Mouse (Mus musculus): ENCODE data around the gene Slx1b. TPM values are rescaled to one million over a fixed set of nuclear protein-coding genes. Genes with fewer than 3 reads are reported as not detected.

Slx1b gene
- polyA plus RNA-seq, 1 experiment from 2014 or later = 10.3 TPM

DNA sequence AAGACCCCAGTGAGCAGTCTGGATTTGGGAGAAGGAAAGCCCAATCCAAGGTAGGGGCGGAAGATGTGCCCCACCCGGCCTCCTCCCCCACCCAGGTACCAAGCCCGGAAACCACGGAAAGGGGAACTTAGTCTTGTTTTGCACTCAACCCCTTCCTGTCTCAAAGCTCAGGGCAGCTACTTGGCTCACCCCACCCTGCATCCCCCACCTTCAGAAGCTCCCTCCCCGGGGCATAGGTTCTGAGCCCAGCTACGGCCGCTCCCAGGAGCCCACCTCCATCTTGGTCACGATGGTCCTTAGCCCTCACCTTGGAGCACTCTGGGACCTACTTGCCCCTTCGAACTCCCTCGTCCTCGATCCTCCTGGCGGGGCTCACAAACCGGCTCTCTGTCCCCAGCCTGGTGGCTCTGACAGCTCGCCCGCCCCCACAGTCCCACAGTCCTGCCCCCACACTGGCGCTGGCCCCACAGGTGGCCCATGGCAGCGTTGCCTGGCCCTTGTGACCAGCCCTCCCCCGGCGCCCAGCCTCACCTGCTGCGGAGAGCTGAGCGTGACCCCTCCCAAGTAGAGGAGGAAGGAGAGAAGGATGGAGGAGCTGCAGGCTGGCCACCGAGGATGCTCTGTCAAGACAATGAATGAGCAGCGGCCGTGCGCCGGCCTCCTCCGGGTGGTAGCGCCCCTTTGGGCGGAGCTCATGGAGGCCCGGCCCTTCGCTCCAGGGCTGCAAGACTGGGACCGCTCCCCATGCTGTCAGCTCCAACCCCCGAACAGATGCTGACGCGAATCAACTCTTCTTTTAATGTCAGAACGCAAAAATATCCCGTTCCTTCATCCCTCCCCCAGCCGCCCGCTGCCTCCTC, 8.8 kb upstream of the Slx1b start:
- ATAC-seq (ENCODE audit: low FRiP score) (peak; percentile 81), DNase-seq (ENCODE audit: low spot score, missing footprints) (peak; percentile 94)
- peak overlapping the region; percentile 82 for H3K4me2 ChIP-seq
- H3K9me3 ChIP-seq (ENCODE audit: control insufficient read depth, low read length) = no peaks in the 10 kb centered on the region
- H3K4me1 ChIP-seq (ENCODE audit: control insufficient read depth, insufficient read depth, low read length) = 0 out of 2 replicates have a peak, but pooled peaks cover 10% of the 10 kb centered on the region
- no peak overlapping the region for H3K27ac ChIP-seq (ENCODE audit: low read depth, low read length)
- peak overlapping the region; percentile 49 for H3K4me3 ChIP-seq (ENCODE audit: low read depth, low read length)
- WGBS = 3% methylated on average over 39 of the region's 39 CpGs
- H3K36me3 ChIP-seq (ENCODE audit: control insufficient read depth, insufficient read depth, low read length) = no peaks in the 10 kb centered on the region
- peak overlapping the region; percentile 73 for H3K9ac ChIP-seq (ENCODE audit: low read length)
- H3K27me3 ChIP-seq (ENCODE audit: control insufficient read depth, insufficient read depth, low read length) = peaks cover 11% of the 10 kb centered on the region

DNA sequence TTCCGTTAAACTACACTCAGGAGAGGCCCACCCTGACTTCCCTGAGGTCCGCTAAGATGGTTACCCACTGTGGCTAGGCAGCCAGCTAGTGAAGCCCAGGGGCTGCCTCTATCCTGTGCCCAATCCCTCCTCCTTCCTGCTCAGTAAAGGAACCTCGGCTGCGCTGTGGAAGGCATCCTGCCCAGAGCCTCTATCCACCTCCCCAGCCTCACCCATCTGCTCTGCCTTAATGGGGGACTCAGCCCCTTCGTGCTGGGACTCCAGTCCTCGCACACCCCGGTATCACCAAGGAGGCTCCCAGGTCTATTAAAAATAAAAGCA, 8.1 kb upstream of the Slx1b start:
- ATAC-seq (ENCODE audit: low FRiP score) (no peak), DNase-seq (ENCODE audit: low spot score, missing footprints) (no peak)
- WGBS = 21% methylated on average over 7 of the region's 7 CpGs
- peak overlapping the region; percentile 82 for H3K4me2 ChIP-seq
- no peak overlapping the region for H3K27ac ChIP-seq (ENCODE audit: low read depth, low read length)
- 0 out of 2 replicates have a peak, but pooled peaks cover 10% of the 10 kb centered on the region for H3K4me1 ChIP-seq (ENCODE audit: control insufficient read depth, insufficient read depth, low read length)
- peak overlapping the region; percentile 73; the same call in 1 of the 2 replicates for H3K9ac ChIP-seq (ENCODE audit: low read length)
- H3K36me3 ChIP-seq (ENCODE audit: control insufficient read depth, insufficient read depth, low read length) = no peaks in the 10 kb centered on the region
- peaks cover 11% of the 10 kb centered on the region for H3K27me3 ChIP-seq (ENCODE audit: control insufficient read depth, insufficient read depth, low read length)
- no peaks in the 10 kb centered on the region for H3K9me3 ChIP-seq (ENCODE audit: control insufficient read depth, low read length)
- H3K4me3 ChIP-seq (ENCODE audit: low read depth, low read length) = peak overlapping the region; percentile 49

DNA sequence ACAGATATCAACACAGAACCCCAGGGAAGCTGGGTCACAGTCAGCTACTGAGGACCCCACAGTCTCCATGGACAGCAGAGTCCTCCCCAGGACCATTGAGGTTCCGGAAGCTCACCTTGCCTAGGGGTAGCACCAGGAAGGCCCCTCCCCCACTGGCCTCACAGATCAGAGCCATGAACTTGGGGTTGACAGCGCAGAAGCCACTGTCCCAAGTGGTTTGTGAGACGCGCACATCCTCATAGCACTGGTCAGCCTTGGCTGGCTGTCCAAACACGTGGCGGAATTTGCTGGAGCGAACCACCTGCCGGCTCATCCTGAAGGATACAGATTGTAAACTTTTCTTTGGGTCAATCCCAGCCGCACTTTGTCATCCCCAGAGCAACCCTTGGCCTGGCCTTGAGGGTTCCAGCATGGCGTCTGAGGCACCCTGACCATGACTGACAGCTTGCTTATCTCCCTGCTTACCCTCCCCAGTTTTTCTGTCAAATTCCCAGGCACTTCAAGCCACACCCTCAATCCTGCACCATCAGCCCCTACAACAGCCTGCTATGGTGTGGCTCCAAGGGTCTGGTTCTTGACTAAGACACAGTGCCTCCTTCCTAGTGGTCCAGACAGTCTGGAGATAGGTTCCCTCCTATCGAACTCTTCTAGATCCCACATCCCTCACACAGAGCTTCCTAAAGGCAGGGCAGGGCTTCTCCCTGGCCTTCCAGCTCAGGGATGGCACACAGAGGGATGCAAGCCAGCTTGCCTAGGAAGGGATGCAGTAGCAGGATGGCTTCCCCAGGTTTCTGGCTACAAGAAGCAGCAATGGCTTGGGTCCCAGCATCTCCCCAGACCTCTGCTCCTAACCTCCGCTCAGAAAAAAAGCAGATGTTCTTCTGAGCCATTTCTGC, 7.5 kb upstream of the Slx1b start:
- peaks cover 11% of the 10 kb centered on the region for H3K27me3 ChIP-seq (ENCODE audit: control insufficient read depth, insufficient read depth, low read length)

DNA sequence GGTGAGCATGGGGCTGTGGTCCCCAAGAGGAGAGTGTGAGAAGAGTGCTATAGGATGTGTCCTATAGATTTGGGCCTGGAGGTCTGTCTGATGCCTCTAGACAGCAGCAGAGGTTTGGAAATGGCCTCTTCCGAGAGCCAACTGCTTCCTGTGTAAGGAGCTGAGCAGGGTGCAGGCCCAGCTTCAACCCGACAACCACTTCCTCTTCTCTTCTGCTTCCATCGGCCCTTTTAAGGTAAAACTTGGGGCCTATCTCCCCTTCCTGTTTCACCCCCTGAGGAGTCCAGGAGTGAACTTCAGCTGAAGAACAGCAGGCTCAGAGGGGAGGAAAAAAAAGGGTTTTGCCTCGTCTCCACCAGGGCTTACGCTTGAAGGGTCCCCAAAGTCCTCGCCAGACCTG, 6.8 kb upstream of the Slx1b start:
- no peak overlapping the region for H3K9ac ChIP-seq (ENCODE audit: low read length)
- ATAC-seq (ENCODE audit: low FRiP score) = no peak
- no peak for DNase-seq (ENCODE audit: low spot score, missing footprints)
- 0 out of 2 replicates have a peak, but pooled peaks cover 10% of the 10 kb centered on the region for H3K4me1 ChIP-seq (ENCODE audit: control insufficient read depth, insufficient read depth, low read length)
- no peak overlapping the region for H3K4me2 ChIP-seq
- 82% methylated on average over 6 of the region's 6 CpGs for WGBS
- no peaks in the 10 kb centered on the region for H3K36me3 ChIP-seq (ENCODE audit: control insufficient read depth, insufficient read depth, low read length)
- peaks cover 11% of the 10 kb centered on the region for H3K27me3 ChIP-seq (ENCODE audit: control insufficient read depth, insufficient read depth, low read length)
- no peak overlapping the region for H3K27ac ChIP-seq (ENCODE audit: low read depth, low read length)
- H3K9me3 ChIP-seq (ENCODE audit: control insufficient read depth, low read length) = no peaks in the 10 kb centered on the region
- no peak overlapping the region for H3K4me3 ChIP-seq (ENCODE audit: low read depth, low read length)

More for the DNA sequence above, 7.5 kb upstream of the Slx1b start:
- DNase-seq (ENCODE audit: low spot score, missing footprints) (no peak), ATAC-seq (ENCODE audit: low FRiP score) (no peak)
- Histone ChIP-seq H3K9me3 (ENCODE audit: control insufficient read depth, low read length) (no peaks in the 10 kb centered on the region), H3K36me3 (ENCODE audit: control insufficient read depth, insufficient read depth, low read length) (no peaks in the 10 kb centered on the region), H3K9ac (ENCODE audit: low read length) (peak overlapping the region; percentile 73; the same call in 1 of the 2 replicates), H3K4me3 (ENCODE audit: low read depth, low read length) (peak overlapping the region; percentile 49), H3K27ac (ENCODE audit: low read depth, low read length) (no peak overlapping the region), H3K4me1 (ENCODE audit: control insufficient read depth, insufficient read depth, low read length) (0 out of 2 replicates have a peak, but pooled peaks cover 10% of the 10 kb centered on the region), H3K4me2 (peak overlapping the region; percentile 82)
- WGBS = 89% methylated on average over 12 of the region's 12 CpGs

DNA sequence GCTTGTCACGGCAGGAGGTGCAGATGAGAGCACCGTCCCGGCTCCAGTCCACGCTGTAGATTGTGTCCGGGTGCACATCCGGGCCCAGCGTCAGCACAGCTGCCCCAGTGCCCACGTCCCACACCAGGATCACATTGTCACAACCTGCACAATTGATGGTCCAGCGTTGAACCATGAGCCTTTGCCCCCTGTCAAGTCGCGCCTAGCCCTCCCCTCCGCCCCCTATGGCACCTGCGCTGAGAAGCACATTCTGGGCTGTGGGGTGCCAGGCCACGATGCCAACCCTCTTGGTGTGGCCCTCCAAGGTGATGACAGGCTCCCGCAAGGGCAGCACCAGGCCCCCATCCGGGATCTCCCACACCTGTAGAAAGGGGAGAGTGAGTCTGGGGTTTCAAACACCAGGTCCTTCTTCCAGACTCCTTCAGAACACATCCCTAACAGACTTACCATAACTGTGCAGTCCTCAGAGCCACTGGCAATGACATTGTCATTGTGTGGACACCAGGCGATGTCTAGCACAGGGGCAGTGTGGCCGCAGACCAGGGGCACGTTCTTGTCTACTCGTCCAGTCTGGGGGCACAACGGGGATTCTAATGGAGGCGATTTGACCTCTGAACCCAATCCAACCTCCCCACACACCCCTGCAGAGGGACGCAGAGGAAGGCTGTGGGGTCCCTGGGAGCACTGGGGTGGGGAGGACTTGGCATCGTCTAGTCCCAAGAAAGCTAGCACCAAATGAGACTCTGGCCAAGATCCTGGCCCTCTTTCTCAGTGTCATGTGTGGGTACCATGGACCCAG, 6.2 kb upstream of the Slx1b start:
- Histone ChIP-seq H3K4me3 (ENCODE audit: low read depth, low read length) (no peak overlapping the region), H3K36me3 (ENCODE audit: control insufficient read depth, insufficient read depth, low read length) (no peaks in the 10 kb centered on the region), H3K9ac (ENCODE audit: low read length) (peak overlapping the region; percentile 6; the same call in 1 of the 2 replicates), H3K4me1 (ENCODE audit: control insufficient read depth, insufficient read depth, low read length) (peaks cover 13% of the 10 kb centered on the region), H3K4me2 (no peak overlapping the region), H3K27ac (ENCODE audit: low read depth, low read length) (no peak overlapping the region), H3K9me3 (ENCODE audit: control insufficient read depth, low read length) (no peaks in the 10 kb centered on the region), H3K27me3 (ENCODE audit: control insufficient read depth, insufficient read depth, low read length) (peaks cover 11% of the 10 kb centered on the region)
- DNase-seq (ENCODE audit: low spot score, missing footprints) (no peak), ATAC-seq (ENCODE audit: low FRiP score) (peak; percentile 6; the same call in 1 of the 2 replicates)
- WGBS = 63% methylated on average over 23 of the region's 24 CpGs

DNA sequence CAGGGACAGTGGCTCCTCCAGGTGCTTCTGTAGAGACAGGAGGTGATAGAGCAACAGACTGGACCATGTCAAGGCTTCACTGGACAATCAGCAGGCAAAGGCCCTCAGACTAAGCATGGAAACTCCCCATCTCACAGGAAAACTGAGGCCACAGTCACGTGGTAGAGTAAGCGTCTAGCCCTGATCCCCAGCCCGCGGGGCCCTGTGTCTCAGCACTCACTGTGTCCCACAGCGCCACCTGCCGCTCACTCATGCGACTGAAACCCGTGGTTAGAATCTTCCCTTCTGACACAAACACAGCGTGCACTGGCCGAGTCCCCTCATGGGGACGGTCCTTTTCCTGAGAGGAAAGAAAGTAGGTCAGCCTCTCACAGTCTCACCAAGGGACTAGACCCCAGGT, 5.5 kb upstream of the Slx1b start:
- Histone ChIP-seq H3K4me3 (ENCODE audit: low read depth, low read length) (no peak overlapping the region), H3K27ac (ENCODE audit: low read depth, low read length) (no peak overlapping the region), H3K9me3 (ENCODE audit: control insufficient read depth, low read length) (no peaks in the 10 kb centered on the region), H3K36me3 (ENCODE audit: control insufficient read depth, insufficient read depth, low read length) (no peaks in the 10 kb centered on the region), H3K4me2 (peak overlapping the region; percentile 21; the same call in 1 of the 2 replicates), H3K4me1 (ENCODE audit: control insufficient read depth, insufficient read depth, low read length) (peaks cover 18% of the 10 kb centered on the region), H3K27me3 (ENCODE audit: control insufficient read depth, insufficient read depth, low read length) (peaks cover 11% of the 10 kb centered on the region), H3K9ac (ENCODE audit: low read length) (peak overlapping the region; percentile 6; the same call in 1 of the 2 replicates)
- ATAC-seq (ENCODE audit: low FRiP score) (peak; percentile 55), DNase-seq (ENCODE audit: low spot score, missing footprints) (peak; percentile 99)
- under 1% methylated on average over 11 of the region's 11 CpGs for WGBS

DNA sequence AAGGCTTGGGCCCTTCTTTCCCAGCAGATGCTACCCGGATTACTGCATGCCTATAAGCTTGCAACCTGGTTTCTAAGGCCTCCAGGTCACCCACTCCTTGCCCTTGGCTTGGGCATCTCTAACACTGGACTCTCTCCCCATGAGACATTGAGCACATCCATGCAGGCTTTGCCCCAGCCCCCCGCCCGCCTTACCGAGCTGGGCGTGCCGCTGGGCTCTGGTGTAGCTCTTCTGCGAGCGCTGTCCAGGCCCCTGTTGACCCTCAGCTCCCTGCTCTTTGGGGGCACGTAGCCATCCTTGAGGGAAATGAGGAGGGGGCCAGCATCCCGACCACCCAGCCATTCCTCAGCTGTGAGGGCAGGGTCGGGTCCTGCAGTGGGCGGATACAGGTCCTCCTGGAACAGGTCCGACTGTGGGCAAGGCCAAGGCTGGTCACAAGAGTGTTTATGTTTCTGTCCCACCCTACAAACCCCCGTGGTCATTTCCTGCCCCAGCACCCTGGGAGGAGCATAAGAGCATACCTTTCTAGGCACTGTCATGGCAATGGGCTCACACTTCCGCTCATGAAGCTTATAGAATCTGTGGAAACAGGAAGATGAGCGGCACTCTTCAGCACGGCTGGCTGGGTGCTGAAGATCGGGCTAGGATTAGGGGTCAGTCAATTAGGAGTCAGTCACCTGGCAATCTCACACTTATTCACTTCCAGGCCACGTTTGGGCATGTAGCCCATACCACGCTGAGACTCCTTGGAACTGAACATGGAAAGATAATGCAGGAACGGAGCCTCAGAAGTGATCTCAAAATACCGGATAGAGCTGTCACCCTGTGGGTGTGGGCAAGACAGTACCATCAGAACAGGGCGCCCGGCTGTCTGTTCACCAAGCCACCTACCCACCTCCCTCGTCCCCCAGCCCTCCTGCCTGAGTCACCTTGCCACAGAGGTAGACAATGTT, 4.8 kb upstream of the Slx1b start:
- Histone ChIP-seq H3K27ac (ENCODE audit: low read depth, low read length) (no peak overlapping the region), H3K9me3 (ENCODE audit: control insufficient read depth, low read length) (no peaks in the 10 kb centered on the region), H3K36me3 (ENCODE audit: control insufficient read depth, insufficient read depth, low read length) (no peaks in the 10 kb centered on the region), H3K4me3 (ENCODE audit: low read depth, low read length) (no peak overlapping the region), H3K4me2 (no peak overlapping the region), H3K4me1 (ENCODE audit: control insufficient read depth, insufficient read depth, low read length) (peaks cover 18% of the 10 kb centered on the region), H3K27me3 (ENCODE audit: control insufficient read depth, insufficient read depth, low read length) (peaks cover 11% of the 10 kb centered on the region), H3K9ac (ENCODE audit: low read length) (no peak overlapping the region)
- WGBS = 81% methylated on average over 25 of the region's 25 CpGs
- no peak; the same call in 1 of the 2 replicates for ATAC-seq (ENCODE audit: low FRiP score)
- no peak for DNase-seq (ENCODE audit: low spot score, missing footprints)

DNA sequence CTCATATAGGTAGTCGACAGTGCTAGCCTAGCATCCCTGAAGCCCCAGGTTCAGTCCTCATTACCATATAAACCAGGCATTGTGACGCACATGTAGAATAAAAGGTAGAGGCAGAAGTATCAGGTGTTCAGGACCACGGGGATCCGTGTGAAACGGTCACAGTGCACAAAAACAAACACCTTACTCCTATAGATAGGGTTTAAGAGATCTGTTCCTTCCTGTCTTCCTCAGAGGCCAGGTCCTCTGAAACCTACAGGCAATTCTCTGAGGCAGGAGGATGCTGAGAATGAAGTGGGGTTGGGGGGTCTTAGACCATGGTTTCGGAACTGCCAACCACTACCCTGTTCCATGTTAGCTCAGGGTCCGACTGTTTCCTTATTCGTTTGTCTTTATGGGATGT, 2.3 kb upstream of the Slx1b start:
- no peak overlapping the region for H3K4me3 ChIP-seq (ENCODE audit: low read depth, low read length)

More for the DNA sequence above, 2.3 kb upstream of the Slx1b start:
- H3K9ac ChIP-seq (ENCODE audit: low read length) = no peak overlapping the region
- no peak overlapping the region for H3K4me2 ChIP-seq
- ATAC-seq (ENCODE audit: low FRiP score) = no peak
- H3K36me3 ChIP-seq (ENCODE audit: control insufficient read depth, insufficient read depth, low read length) = no peaks in the 10 kb centered on the region
- H3K4me1 ChIP-seq (ENCODE audit: control insufficient read depth, insufficient read depth, low read length) = peaks cover 16% of the 10 kb centered on the region
- H3K27me3 ChIP-seq (ENCODE audit: control insufficient read depth, insufficient read depth, low read length) = peaks cover under 1% of the 10 kb centered on the region; the same call in 1 of the 2 replicates
- no peak overlapping the region for H3K27ac ChIP-seq (ENCODE audit: low read depth, low read length)
- no peak for DNase-seq (ENCODE audit: low spot score, missing footprints)
- WGBS = 94% methylated on average over 8 of the region's 8 CpGs
- no peaks in the 10 kb centered on the region for H3K9me3 ChIP-seq (ENCODE audit: control insufficient read depth, low read length)
